ENCODE assay signal across 9 mouse cellular contexts in genomic region chr4:57901210-57901609, GRCm38 (mm10). TPM values are rescaled to one million over a fixed set of nuclear protein-coding genes. Genes with fewer than 3 reads are reported as not detected.
DNase-seq lines count a peak whose midpoint lies in the region; ATAC-seq and TF ChIP-seq lines count a peak whose summit lies in the region.
"Had no signal": no experiment of that assay in that cellular context is flagged by ENCODE, and none has a peak within 500 bp of the region (broad histone marks: within the 10 kb centered on the region; RNA-seq: fewer than 3 reads in every experiment).

No protein-coding gene starts in this region.

- H3K4me3 ChIP-seq in hindbrain, embryonic 10.5 days: no peak overlapping the region
- no peak overlapping the region for H3K4me3 ChIP-seq in hindbrain, embryonic 13.5 days
- no peak overlapping the region for H3K4me3 ChIP-seq in C2C12 (ENCODE audit: insufficient read depth, poor library complexity, severe bottlenecking)
- H3K4me3 ChIP-seq in forebrain, embryonic 14.5 days (ENCODE audit: low read depth, low read length): no peak overlapping the region
- H3K4me3 ChIP-seq: limb, embryonic 15.5 days had no signal

- peaks cover 12% of the 10 kb centered on the region for H3K36me3 ChIP-seq in hindbrain, embryonic 10.5 days
- H3K36me3 ChIP-seq in hindbrain, embryonic 13.5 days: no peaks in the 10 kb centered on the region
- peaks cover 4% of the 10 kb centered on the region for H3K36me3 ChIP-seq in C2C12 (ENCODE audit: control insufficient read depth, insufficient read depth)
- no peaks in the 10 kb centered on the region for H3K36me3 ChIP-seq in forebrain, embryonic 14.5 days (ENCODE audit: control insufficient read depth, insufficient read depth, low read length)
- H3K36me3 ChIP-seq: limb, embryonic 15.5 days had no signal

- H3K27ac ChIP-seq in hindbrain, embryonic 10.5 days: no peak overlapping the region
- H3K27ac ChIP-seq in hindbrain, embryonic 13.5 days: no peak overlapping the region
- H3K27ac ChIP-seq in forebrain, embryonic 14.5 days (ENCODE audit: low read depth, low read length): no peak overlapping the region
- H3K27ac ChIP-seq: limb, embryonic 15.5 days had no signal

- H3K9ac ChIP-seq in hindbrain, embryonic 13.5 days: no peak overlapping the region
- no peak overlapping the region for H3K9ac ChIP-seq in forebrain, embryonic 14.5 days (ENCODE audit: low read length)
- H3K9ac ChIP-seq: limb, embryonic 15.5 days had no signal

- H3ac ChIP-seq in C2C12 (ENCODE audit: control insufficient read depth, insufficient read length, low read depth): no peak overlapping the region

- WGBS in hindbrain, embryonic 10.5 days: 15% methylated on average over 4 of the region's 4 CpGs
- WGBS in hindbrain, embryonic 13.5 days: 17% methylated on average over 4 of the region's 4 CpGs
- 10% methylated on average over 4 of the region's 4 CpGs for WGBS in forebrain, embryonic 14.5 days

- H3K4me2 ChIP-seq in hindbrain, embryonic 13.5 days: no peak overlapping the region
- H3K4me2 ChIP-seq in forebrain, embryonic 14.5 days (ENCODE audit: low read length): no peak overlapping the region
- H3K4me2 ChIP-seq: limb, embryonic 15.5 days had no signal

- H3K9me3 ChIP-seq in hindbrain, embryonic 10.5 days: no peaks in the 10 kb centered on the region
- H3K9me3 ChIP-seq in hindbrain, embryonic 13.5 days: no peaks in the 10 kb centered on the region
- H3K9me3 ChIP-seq in forebrain, embryonic 14.5 days (replicated peaks; ENCODE audit: control insufficient read depth, low read length): no peaks in the 10 kb centered on the region
- H3K9me3 ChIP-seq: limb, embryonic 15.5 days had no signal

- H3K27me3 ChIP-seq in hindbrain, embryonic 10.5 days (ENCODE audit: insufficient read depth, poor library complexity, severe bottlenecking): no peaks in the 10 kb centered on the region
- H3K27me3 ChIP-seq in hindbrain, embryonic 13.5 days: no peaks in the 10 kb centered on the region
- no peaks in the 10 kb centered on the region for H3K27me3 ChIP-seq in C2C12 (ENCODE audit: control insufficient read depth, insufficient read depth, insufficient read length)
- H3K27me3 ChIP-seq in forebrain, embryonic 14.5 days (replicated peaks; ENCODE audit: control insufficient read depth, insufficient read depth, low read length): no peaks in the 10 kb centered on the region
- H3K27me3 ChIP-seq: limb, embryonic 15.5 days had no signal

- no peaks in the 10 kb centered on the region for H3K79me3 ChIP-seq in C2C12 (ENCODE audit: low read depth)

- no peak; the same call in 1 of the 2 replicates for ATAC-seq in hindbrain, embryonic 13.5 days (ENCODE audit: low FRiP score)
- peak; percentile 66; the same call in 1 of the 2 replicates for ATAC-seq in forebrain, embryonic 14.5 days

- peak; percentile 45 for DNase-seq in hindbrain, embryonic 10.5 days (ENCODE audit: low spot score)
- DNase-seq in ZHBTc4 (ENCODE audit: low read depth, low spot score): peak; percentile 72
- peak; percentile 68 for DNase-seq in forebrain, embryonic 14.5 days (ENCODE audit: low spot score)
- DNase-seq in kidney, postnatal 14 days: peak; percentile 52
- peak; percentile 72 for DNase-seq in naive thymus-derived CD4-positive, alpha-beta T cell, adult 2 months (ENCODE audit: low read depth)
- DNase-seq in natural killer cell, adult 2 months (ENCODE audit: low spot score in 2 of 2): no peak

- no peaks in the 10 kb centered on the region for H3K79me2 ChIP-seq in C2C12 (ENCODE audit: control insufficient read depth, insufficient read depth)

- peaks cover 7% of the 10 kb centered on the region for H3K4me1 ChIP-seq in hindbrain, embryonic 10.5 days (replicated peaks)
- H3K4me1 ChIP-seq in hindbrain, embryonic 13.5 days (replicated peaks): peaks cover 4% of the 10 kb centered on the region; the same call in 1 of the 2 replicates
- H3K4me1 ChIP-seq in forebrain, embryonic 14.5 days (ENCODE audit: control insufficient read depth, insufficient read depth, low read length): no peaks in the 10 kb centered on the region

- TF ChIP-seq CTCF in C2C12 (IDR thresholded peaks at IDR 0.05; ENCODE audit: control insufficient read depth, insufficient read depth, insufficient read length): peak; percentile 50

TF ChIP-seq in C2C12, 6 proteins besides CTCF, POLR2A, EP300 and RAD21:
- TF ChIP-seq USF1 (IDR thresholded peaks at IDR 0.05; ENCODE audit: low read depth) (no peak), MYOG (IDR thresholded peaks at IDR 0.05; ENCODE audit: control insufficient read depth, extremely low read depth, insufficient read length) (no peak), CEBPB (IDR thresholded peaks at IDR 0.05; ENCODE audit: low read depth) (no peak), FOSL1 (IDR thresholded peaks at IDR 0.05; ENCODE audit: insufficient read depth, low read length, poor library complexity, severe bottlenecking) (no peak), MYOD1 (IDR thresholded peaks at IDR 0.05; ENCODE audit: control insufficient read depth, insufficient read length, low read depth) (no peak), MAX (IDR thresholded peaks at IDR 0.05) (no peak)

RNA-seq across cellular contexts. Expression of gene D630039A03Rik, which starts 14.9 kb away (rescaled TPM):
- 0.24 and 0.36 TPM in 2 replicates for polyA plus RNA-seq in hindbrain, embryonic 10.5 days (2016; fragmentation: Nextera tagmentation; extraction: Ambion mirVana)
- polyA plus RNA-seq in hindbrain, embryonic 13.5 days (2015; fragmentation: Nextera tagmentation; extraction: Ambion mirVana): 0.09 and 0.19 TPM in 2 replicates
- 0.01 TPM for polyA plus RNA-seq in C2C12 (2012; fragmentation: generic; extraction: Trizol)
- not detected in 2 replicates for polyA plus RNA-seq in forebrain, embryonic 14.5 days (2014; fragmentation: Nextera tagmentation; extraction: Ambion mirVana)

RNA-seq across cellular contexts. Expression of gene Txn1, which starts 55.0 kb away (rescaled TPM):
- 411 and 413 TPM in 2 replicates for polyA plus RNA-seq in hindbrain, embryonic 10.5 days (2016; fragmentation: Nextera tagmentation; extraction: Ambion mirVana)
- polyA plus RNA-seq in hindbrain, embryonic 13.5 days (2015; fragmentation: Nextera tagmentation; extraction: Ambion mirVana): 274 and 282 TPM in 2 replicates
- 623 TPM for polyA plus RNA-seq in C2C12 (2012; fragmentation: generic; extraction: Trizol)
- 311 and 362 TPM in 2 replicates for polyA plus RNA-seq in forebrain, embryonic 14.5 days (2014; fragmentation: Nextera tagmentation; extraction: Ambion mirVana)

Comparison
In these comparisons a context has a peak if more than half of its experiments do, and no peak if none do; other contexts are left out.
1. DNase-seq: peak in hindbrain, embryonic 10.5 days (single experiment), ZHBTc4 (single experiment), forebrain, embryonic 14.5 days (single experiment), kidney, postnatal 14 days (single experiment) and naive thymus-derived CD4-positive, alpha-beta T cell, adult 2 months (single experiment); none in natural killer cell, adult 2 months (0 of 2).